Mouse (Mus musculus) CD4-positive helper T cell, adult 2 months (primary cell): ENCODE data around the gene Ppm1h.
"Not testable (repeated sequence)": the region's sequence is repeated elsewhere in the genome, so short reads cannot be mapped to it uniquely, and the experiment has no call there.

ENCODE experiments used
- DNase-seq: peaks from one replicate; pipeline ENCODE4 v3.0.0-alpha.2; 2012; ENCODE audit warnings: low read depth, missing footprints, low spot score

The Ppm1h gene

DNA sequence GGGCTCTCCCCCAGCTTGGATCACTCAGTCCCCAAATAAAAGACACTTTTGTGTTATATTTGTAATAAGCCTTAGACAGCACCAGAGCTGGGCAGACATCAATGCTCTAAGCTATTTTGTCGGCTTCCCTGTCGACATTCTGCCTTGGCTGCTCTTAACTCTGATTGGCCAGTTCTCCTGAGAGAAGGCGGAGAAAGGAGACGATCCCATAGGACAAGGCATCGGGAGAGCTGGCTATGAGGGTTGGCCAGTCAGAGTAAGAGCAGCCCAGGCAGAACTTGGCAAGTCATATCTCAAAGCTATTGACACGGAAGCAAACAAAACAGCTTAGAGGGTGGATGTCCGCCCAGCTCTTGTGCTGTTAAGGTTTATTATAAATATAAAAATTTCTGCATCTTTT lies 243.7 kb downstream of the Ppm1h start:
- no peak for DNase-seq

DNA sequence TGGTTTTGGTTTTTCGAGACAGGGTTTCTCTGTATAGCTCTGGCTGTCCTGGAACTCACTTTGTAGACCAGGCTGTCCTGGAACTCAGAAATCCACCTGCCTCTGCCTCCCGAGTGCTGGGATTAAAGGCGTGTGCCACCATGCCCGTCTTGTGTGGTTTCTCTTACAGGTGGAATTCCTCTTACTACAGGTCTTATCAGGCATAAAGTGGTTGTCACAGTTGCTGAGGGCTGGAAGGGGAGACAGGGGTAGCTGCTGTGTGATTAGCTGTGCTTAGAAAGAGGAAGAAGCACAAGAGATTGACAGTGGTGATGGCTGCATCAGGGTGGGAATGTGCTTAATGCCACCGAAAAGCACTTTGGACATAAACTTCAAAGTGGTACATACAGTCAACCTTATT lies 246.0 kb downstream of the Ppm1h start:
- DNase-seq: not testable (repeated sequence)

DNA sequence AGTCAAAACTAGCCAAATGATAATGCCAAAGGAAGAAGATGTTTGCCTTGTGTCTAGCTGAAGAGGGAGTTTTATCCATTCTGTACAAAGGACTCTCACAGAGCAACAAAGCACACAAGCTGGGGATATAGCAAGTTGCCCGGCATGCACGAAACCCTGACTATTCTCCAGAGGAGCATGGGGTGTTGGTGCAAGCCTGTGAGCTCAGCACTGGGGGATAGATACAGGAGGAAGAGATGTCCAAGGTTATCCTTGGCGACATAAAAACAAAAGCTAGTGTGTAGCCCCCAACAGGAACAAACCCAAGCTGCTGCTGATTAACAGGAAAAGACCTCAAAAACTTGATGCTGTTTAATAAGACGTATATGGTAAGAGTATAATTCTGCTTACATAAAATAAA lies 247.7 kb downstream of the Ppm1h start:
- DNase-seq: no peak

DNA sequence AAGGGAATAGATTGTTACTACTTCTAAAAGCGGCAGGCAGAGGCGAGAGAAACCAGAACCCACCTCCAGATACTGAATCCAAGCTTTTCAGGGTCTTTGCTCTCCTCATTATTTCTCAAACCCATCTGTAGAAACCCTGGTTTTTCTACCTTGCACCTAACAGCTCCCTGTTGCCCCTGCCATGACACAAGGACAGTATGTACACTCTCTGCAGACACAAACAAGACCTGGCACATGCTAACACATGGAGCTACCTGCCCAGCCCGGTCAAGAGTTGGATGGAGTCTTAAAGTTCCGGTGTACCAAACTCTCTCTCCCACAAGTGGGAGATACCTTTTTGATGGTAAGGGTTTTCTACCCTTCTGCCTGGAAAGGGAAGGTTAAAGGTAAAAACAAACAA lies 252.0 kb downstream of the Ppm1h start:
- no peak for DNase-seq

DNA sequence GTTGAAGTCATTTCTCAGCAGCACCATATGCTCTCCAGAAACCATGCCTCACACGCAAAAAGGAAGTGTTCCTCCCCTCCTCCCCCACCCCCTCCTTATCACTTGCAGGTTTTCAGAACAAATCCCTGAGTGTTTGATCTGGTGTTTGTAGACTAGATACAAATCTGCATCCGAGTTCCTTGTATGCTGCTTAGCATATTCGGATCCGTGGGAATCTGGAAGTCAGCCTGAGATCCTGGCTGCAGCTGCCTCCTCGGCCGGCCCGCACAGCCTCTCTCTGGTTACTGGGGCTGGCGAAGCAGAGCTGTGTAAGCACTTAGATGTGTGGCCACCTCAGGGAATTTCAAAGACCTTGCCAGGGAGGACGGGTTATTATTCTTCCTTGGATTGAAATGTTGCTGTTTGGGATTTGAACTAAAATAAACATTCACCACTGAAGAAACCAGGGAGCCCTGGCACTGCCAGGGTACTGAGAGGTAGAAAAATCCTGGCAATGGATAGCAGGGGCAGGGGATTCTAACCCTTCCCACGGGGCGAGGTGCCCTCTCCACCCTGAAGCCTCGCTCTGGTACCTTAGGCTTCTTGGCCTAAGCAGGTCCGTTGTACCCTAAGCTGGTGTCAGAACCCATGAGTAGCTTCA lies 252.8 kb downstream of the Ppm1h start:
- peak; percentile 19 for DNase-seq

DNA sequence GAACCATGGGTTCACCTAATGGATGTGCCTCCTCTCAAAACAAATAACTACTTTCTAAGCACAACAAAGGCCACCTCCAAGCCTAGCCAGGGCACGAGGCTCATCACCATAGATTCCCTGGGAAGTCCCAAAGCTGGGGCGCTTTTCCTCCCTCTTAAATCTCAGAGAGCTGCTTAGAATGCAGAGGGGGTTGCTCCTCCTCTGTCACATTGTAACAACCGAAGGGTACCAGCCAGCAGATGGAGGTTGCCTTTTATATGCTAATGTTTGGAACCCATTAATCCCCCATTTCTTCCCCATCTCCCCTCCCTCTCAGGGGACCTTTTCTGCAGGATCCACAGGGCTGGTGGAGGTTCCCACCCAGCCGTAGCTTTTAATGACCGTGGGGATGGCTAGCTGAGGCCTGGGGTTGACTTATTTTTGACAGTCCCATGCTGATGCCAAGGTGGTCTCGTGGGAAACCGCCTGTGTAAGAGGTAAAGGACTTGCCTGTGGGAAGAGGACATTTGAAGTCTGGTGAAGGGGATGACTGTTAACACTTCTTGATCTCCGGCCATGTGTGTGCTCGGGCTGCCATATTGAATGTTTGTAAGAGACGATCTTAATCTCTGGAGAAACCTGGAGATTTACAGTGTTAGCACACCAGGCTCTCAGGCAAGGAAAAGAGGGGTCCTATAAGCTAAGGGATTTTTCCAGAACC lies 253.4 kb downstream of the Ppm1h start:
- no peak for DNase-seq

DNA sequence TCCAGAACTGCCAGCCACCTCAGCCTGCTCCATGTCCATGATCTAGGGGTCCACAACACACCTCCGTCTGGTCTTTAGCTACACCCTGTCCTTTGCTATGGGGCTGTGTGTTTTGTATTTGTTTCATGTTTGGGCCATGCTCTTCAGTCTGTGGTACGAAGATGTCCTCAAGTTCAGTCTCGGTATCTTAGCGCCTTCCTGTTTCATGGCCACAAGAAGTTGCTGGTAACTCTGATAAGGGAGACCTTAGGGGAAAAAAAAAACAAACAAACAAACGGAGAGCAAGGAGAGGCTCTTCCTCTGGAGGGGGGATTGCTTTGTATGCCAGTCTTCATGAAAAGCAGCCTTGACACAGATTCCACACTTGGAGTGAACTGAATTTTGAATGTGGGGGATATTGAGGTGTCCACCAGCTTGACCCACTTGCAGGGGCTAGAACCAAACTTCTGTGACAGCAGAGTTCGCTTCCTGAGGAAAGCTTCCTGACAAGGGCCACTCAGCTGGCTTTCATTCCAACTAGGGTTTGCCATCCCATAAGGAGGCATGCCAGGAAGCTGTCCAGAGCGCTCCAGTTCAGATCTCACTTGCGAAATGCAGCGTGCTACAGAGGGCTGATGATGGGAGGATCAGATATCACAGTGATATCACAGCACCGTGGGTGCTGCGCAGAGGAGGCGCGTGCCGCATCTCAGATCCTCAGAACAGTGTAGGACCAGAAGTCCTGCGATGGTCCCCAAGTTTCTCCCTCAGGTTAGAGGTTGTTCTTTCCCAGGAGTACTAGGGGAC lies 254.7 kb downstream of the Ppm1h start:
- no peak for DNase-seq

DNA sequence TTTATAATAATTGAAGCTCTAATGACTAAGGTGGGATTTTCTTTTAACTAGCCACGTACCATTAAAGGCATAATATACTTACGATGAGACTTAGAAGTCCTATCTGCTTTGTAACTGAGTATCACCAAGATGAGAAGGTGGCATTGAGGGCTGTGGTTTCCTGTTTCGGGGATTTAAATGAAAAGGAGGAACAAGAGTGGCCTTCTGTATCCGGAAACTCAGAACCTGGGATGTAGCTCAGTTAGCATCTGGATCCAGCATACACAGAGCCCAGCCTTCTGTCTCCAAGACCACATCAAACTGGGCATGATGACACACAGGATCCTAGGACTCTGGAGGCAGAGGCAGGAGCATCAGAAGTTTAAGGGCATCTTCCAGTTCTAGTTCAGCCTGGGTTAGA lies 256.8 kb downstream of the Ppm1h start:
- not testable (repeated sequence) for DNase-seq

DNA sequence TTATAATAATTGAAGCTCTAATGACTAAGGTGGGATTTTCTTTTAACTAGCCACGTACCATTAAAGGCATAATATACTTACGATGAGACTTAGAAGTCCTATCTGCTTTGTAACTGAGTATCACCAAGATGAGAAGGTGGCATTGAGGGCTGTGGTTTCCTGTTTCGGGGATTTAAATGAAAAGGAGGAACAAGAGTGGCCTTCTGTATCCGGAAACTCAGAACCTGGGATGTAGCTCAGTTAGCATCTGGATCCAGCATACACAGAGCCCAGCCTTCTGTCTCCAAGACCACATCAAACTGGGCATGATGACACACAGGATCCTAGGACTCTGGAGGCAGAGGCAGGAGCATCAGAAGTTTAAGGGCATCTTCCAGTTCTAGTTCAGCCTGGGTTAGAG lies 258.8 kb downstream of the Ppm1h start:
- not testable (repeated sequence) for DNase-seq

DNA sequence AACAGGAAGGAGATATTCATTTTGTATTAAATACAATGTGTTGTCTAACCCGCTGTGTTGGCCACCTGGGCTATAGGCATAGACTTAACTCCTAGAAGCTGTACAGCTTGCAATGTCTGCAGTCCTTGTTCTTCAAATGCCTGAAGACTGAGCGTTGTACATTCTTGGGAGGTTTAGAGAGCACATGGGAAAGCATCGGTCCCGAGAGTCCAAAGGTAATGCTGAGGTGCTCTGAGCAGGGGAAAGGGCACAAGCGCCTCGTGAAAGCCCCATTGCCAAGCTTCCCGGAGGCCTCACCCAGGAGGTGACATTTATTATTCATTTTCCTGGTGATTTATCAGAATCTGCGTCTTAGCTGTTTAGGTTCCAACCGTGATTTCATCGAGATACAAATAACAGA lies 261.0 kb downstream of the Ppm1h start:
- no peak for DNase-seq

DNA sequence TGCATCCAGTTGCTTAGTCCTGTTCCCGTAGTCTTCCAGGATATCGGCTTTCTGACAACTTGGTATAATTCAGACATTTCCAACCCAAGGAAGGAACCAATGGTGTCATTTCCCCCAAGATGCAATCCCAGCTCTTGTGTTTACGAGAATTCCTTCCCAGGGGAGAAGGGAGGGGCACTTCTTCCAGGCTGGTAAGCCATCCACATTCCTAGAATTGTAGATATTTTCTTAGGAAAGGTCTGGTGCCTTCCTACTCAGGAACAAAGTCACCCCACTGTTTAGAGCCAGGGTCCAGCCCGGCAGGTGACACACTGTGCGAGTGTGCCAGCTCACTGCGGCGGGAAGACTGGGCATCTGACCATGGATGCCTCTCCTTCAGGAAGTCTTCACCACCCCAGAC lies 264.2 kb downstream of the Ppm1h start:
- DNase-seq: no peak

DNA sequence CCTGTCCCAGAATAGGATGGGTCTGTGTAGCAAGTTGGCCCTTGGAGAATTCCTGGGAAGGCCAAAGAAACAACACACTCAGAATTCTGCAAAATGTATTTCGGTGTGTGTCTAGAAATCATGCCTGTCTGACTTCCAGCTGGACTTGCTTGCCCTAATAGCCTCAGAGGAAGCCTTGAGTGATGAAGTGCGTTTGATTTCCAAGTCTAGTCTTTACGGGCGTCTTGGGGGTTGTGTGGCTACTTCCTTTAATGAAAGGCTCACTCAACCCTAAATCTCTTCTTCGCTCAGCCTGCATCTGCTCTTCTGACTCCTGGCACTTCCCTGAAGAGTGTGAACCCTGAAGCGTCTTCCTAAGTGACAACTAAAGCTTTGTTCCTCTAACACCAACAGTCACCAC lies 265.3 kb downstream of the Ppm1h start:
- DNase-seq: no peak

DNA sequence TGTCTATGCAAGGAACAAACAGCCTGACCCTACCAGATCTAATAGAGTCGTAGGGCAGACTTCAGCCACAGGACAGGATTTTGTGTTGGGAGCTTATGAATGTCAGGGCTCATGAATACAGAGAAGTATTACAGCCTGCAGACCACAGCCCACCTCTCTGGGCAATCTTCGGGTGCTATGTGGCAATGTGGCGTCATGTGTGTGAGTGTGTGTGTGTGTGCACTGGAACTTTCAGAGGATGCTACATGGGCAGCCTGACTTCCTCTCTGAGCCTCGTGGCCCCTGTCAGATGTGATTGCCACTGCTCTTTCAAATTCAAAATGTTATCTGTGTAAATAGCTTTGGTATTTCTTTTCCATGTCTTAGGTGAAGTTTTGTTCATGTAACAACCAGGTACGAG lies 266.3 kb downstream of the Ppm1h start:
- no peak for DNase-seq

DNA sequence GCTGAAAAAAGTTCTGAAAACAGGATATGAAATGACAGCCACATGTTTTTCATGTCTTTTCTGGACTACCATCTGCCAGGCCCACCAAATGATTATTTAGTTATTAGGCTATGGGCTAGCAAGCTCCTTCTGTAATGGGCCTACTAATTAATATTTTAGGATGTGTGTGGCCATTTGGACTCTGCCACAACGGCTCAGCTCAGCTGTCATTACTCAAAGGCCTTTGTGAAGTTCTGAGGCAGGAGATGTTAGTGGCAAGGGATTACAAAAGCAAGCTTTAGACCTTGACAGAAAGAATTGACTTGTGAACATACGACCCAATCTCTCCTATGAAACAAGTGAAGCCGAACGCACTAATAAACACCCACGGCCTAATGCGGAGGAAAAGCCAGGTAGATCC lies 272.4 kb downstream of the Ppm1h start:
- no peak for DNase-seq

DNA sequence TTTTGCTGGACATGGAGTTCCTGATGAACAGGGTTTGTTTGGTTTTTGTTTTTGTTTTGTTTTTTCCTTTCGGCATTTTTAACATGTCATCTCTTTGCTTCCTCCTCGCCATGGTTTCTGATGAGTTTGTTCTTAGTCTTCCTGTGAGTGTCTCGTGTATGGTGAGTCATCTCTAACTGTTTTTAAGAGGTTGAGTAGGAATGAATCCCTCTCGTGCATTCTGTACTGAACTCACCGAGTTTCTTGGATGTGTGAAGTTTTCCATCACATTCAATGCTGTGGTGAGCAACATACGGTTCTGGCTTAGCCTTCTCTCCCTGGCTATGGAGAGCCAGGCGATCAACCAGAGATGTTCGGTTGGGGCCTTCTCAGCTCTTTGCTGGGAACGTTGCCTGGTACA lies 275.0 kb downstream of the Ppm1h start:
- no peak for DNase-seq

DNA sequence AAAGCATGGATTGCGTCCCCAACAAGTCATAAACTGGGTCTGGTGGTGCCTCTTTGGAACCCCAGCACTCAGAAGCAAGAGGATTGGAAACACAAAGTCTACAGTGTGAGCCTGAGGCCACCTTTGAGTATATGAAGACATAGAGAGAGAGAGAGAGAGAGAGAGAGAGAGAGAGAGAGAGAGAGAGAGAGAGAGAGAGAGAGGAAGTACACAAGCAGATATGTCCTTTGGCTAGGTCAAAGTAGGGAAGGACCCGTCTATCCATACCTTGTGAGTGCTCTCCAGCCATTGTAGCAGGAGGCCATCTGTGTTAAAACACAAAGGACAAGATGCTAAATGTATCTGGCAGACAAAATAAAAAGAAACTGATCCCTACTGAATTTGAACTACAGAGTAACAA lies 279.4 kb downstream of the Ppm1h start:
- DNase-seq: no peak

DNA sequence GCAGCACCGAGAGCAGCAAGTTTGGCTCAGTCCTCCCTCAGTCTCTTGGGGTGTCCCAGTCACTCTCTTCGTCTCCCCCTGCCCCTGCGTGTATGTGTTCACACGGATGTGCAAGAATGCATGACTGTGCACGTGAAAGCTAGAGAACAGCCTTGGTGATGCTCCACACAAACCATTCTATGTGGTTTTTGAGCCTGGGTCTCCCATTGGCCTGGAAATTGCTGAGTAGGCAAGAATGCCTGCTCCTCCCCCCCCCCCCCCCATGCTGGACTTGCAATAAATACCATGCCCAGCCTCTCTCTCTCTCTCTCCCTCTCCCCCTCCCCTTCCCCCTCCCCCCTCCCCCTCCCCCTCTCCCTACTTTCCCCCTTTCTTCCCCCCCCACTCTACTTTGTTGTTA lies 280.1 kb downstream of the Ppm1h start:
- no peak for DNase-seq

DNA sequence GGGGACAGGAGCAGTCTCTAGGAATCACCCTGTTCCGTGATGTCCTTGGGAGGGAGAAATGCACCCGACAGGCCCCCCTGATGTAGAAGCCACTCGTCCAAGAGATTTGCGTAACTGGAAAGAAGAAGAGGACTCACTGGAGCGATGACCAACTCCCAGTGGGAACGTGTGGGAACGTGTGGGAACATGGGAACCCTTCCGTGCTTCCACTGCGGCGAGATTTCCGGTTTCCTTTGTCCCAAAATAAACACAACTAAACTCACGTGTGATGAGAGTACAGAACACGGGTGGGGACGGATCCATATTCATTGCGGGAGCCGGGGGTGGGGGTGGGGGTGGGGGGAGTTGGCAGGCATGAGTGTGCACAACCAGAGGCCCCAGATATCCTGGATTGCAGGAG lies 281.7 kb downstream of the Ppm1h start:
- DNase-seq: no peak

DNA sequence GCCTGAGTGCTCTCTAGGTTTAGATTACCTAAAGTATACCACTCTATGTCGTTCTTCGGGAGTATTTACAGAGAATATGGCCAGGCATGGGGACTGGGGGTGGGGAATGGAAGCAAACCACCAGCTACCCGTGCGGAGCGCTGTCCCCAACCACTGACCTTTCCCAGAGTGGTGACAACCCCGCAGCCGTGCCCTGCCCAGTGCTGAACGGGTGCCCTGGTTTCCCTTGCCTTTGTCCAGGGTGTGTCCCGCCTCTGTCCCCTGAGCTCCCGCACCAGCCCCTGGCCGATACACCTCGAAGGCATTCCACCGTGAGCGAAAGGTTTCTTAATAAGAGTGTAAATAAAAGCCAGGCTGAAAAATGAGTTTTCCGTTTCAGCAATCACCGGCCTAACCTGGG lies 282.2 kb downstream of the Ppm1h start:
- no peak for DNase-seq

DNA sequence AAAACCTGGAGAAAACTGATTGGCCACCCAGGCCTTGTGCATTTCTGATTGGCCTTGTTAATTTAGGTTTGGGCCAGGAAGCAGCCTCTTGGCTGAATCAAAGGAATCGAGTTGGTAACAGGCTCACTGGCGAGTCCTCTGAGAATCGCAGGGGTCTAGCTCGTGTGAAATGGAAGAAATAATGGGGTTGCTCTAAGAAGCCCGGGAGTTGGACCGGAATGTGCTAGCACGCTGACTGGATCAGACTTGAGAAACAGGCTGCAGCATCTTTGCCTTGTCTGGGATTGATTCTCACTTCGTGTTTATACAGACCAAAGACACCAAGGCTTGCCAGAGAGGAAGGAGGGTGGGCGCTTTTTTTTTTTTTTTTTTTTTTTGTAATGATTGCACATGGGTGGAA lies 282.9 kb downstream of the Ppm1h start:
- DNase-seq: no peak

DNA sequence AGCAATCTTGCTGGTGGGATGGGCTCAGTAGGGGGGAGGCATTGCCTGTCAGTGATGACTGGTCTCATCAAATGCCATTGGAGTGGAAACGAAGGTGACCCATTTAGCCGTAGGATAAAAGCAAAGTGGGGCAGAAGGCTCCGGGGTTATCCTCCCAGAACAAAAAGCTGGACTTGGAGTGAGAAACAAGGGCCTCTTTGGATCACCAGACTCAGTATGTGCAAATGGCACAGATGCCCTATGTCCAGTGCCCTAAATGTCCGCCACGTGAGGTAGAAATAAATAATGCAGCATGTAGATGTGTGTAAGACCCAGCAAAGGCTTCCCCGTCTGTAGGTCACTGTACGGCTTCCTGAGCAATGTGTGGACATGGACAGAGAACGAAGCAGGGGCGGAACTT lies 284.1 kb downstream of the Ppm1h start:
- no peak for DNase-seq

DNA sequence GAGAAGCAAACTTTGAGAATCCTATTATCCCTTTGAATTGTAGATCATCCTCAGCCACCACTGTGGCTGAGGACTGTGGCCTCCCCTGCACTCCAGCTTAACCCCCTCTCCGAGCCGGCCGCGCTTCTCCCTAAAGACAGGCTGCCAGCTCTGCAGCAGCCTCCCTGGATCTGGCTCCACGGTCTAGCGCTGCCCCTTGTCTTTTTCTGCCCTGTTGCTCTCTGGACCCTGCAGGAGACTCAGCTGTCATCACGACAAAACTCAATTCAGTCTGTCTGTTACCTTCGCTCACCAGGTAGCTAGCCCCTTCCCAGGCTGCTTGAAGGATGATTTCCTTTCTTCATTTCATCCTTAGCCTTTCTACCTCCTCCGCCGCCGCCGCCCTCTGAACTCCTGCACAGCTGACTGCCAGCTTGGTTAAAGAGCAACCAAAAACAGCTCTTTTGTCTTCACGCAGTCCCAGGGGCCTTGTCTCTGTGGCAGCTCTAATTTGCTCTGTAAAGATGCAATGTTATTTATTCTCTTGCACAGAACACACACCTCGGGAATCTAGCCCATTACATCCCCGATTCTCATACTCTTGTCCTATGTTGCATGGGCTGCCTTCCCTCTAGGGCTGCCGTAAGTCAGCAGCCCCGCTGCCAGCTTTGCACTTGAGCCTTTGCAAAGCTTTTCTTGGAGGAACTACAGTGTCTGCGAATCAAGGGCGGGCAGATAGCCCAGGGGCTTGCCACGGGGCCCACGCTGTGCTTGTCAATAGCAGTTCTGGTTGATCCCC lies 285.1 kb downstream of the Ppm1h start:
- no peak for DNase-seq
